8 mouse cellular contexts compared by ENCODE assay signal in genomic region chr1:86526789-86527598, GRCm38 (mm10). TPM values are rescaled to one million over a fixed set of nuclear protein-coding genes. Genes with fewer than 3 reads are reported as not detected.
DNase-seq lines count a peak whose midpoint lies in the region; ATAC-seq and TF ChIP-seq lines count a peak whose summit lies in the region.

No protein-coding gene starts in this region.

- peak overlapping the region; percentile 89 for H3K4me3 ChIP-seq in brown adipose tissue, adult 24 weeks (ENCODE audit: insufficient read depth, low read depth, low read length)
- peak overlapping the region; percentile 92 for H3K4me3 ChIP-seq in forebrain, postnatal 0 days (ENCODE audit: low read depth, low read length)
- H3K4me3 ChIP-seq in intestine, embryonic 14.5 days (ENCODE audit: low read depth, low read length): peak overlapping the region; percentile 100
- H3K4me3 ChIP-seq in liver, embryonic 14.5 days (ENCODE audit: insufficient read depth in 1 of 2, low read depth in 2 of 2, low read length in 2 of 2): peak overlapping the region; percentile 83 to 100
- peak overlapping the region; percentile 100 for H3K4me3 ChIP-seq in neural tube, embryonic 14.5 days (ENCODE audit: low read depth, low read length)

- H3K36me3 ChIP-seq in forebrain, postnatal 0 days (ENCODE audit: insufficient read depth): peaks cover 13% of the 10 kb centered on the region
- peaks cover 24% of the 10 kb centered on the region for H3K36me3 ChIP-seq in intestine, embryonic 14.5 days (ENCODE audit: control insufficient read depth, insufficient read depth, low read length)
- H3K36me3 ChIP-seq in liver, embryonic 14.5 days (replicated peaks; ENCODE audit: control insufficient read depth, insufficient read depth, low read depth): peaks cover 26% of the 10 kb centered on the region
- H3K36me3 ChIP-seq in neural tube, embryonic 14.5 days (ENCODE audit: control insufficient read depth, insufficient read depth, low read length): peaks cover 12% of the 10 kb centered on the region; the same call in 1 of the 2 replicates

- no peak for TF ChIP-seq EP300 in liver, embryonic 14.5 days (IDR thresholded peaks at IDR 0.05; ENCODE audit: low read depth)

- H3K9ac ChIP-seq in forebrain, postnatal 0 days: peak overlapping the region; percentile 99
- H3K9ac ChIP-seq in intestine, embryonic 14.5 days (ENCODE audit: low read length): peak overlapping the region; percentile 100
- H3K9ac ChIP-seq in liver, embryonic 14.5 days (replicated peaks): peak overlapping the region; percentile 100
- peak overlapping the region; percentile 99 for H3K9ac ChIP-seq in neural tube, embryonic 14.5 days (replicated peaks; ENCODE audit: low read depth, low read length)

- H3K27me3 ChIP-seq in forebrain, postnatal 0 days (ENCODE audit: insufficient read depth, low read length): no peaks in the 10 kb centered on the region
- no peaks in the 10 kb centered on the region for H3K27me3 ChIP-seq in intestine, embryonic 14.5 days (replicated peaks; ENCODE audit: control insufficient read depth, insufficient read depth, low read length)
- H3K27me3 ChIP-seq in liver, embryonic 14.5 days (ENCODE audit: control insufficient read depth, insufficient read depth, low read length): no peaks in the 10 kb centered on the region
- H3K27me3 ChIP-seq in neural tube, embryonic 14.5 days (ENCODE audit: control insufficient read depth, insufficient read depth, low read length): no peaks in the 10 kb centered on the region

- H3K4me1 ChIP-seq in brown adipose tissue, adult 24 weeks (ENCODE audit: control insufficient read depth, insufficient read depth, insufficient read length, low read length): no peaks in the 10 kb centered on the region
- H3K4me1 ChIP-seq in forebrain, postnatal 0 days (ENCODE audit: insufficient read depth): peaks cover 15% of the 10 kb centered on the region; the same call in 1 of the 2 replicates
- peaks cover 30% of the 10 kb centered on the region for H3K4me1 ChIP-seq in intestine, embryonic 14.5 days (replicated peaks; ENCODE audit: control insufficient read depth, insufficient read depth, low read length)
- peaks cover 20 to 26% of the 10 kb centered on the region in 2 experiments for H3K4me1 ChIP-seq in liver, embryonic 14.5 days (replicated peaks; ENCODE audit: control insufficient read depth in 2 of 2, insufficient read depth in 2 of 2, low read length in 1 of 2)
- H3K4me1 ChIP-seq in neural tube, embryonic 14.5 days (ENCODE audit: control insufficient read depth, insufficient read depth, low read length): peaks cover 28% of the 10 kb centered on the region; the same call in 1 of the 2 replicates

- peak; percentile 73 for DNase-seq in cerebellum, adult 11 months
- DNase-seq in forebrain, postnatal 0 days: peak; percentile 48
- DNase-seq in intestine, embryonic 14.5 days (ENCODE audit: low spot score): peak; percentile 82
- no peak for DNase-seq in liver, embryonic 14.5 days (ENCODE audit: low read depth in 3 of 3, low spot score in 3 of 3)
- DNase-seq in urinary bladder, postnatal 10 days (ENCODE audit: low spot score): peak; percentile 16

- no peak for TF ChIP-seq CTCF in forebrain, postnatal 0 days (IDR thresholded peaks at IDR 0.05; ENCODE audit: low read depth)
- no peak for TF ChIP-seq CTCF in liver, embryonic 14.5 days (IDR thresholded peaks at IDR 0.05; ENCODE audit: low read depth)

- no peaks in the 10 kb centered on the region for H3K9me3 ChIP-seq in forebrain, postnatal 0 days (ENCODE audit: low read length)
- H3K9me3 ChIP-seq in intestine, embryonic 14.5 days (ENCODE audit: control insufficient read depth, low read length): no peaks in the 10 kb centered on the region
- no peaks in the 10 kb centered on the region for H3K9me3 ChIP-seq in liver, embryonic 14.5 days (ENCODE audit: control insufficient read depth, low read length)
- H3K9me3 ChIP-seq in neural tube, embryonic 14.5 days (ENCODE audit: control insufficient read depth, low read length): no peaks in the 10 kb centered on the region

- 1% methylated on average over 105 of the region's 111 CpGs for WGBS in forebrain, postnatal 0 days
- WGBS in intestine, embryonic 14.5 days: under 1% methylated on average over 110 of the region's 111 CpGs
- WGBS in liver, embryonic 14.5 days (ENCODE audit: insufficient replicate concordance): under 1% methylated on average over 111 of the region's 111 CpGs
- WGBS in neural tube, embryonic 14.5 days: under 1% methylated on average over 100 of the region's 111 CpGs

- H3K27ac ChIP-seq in brown adipose tissue, adult 24 weeks (replicated peaks; ENCODE audit: low read depth, low read length): peak overlapping the region; percentile 76
- H3K27ac ChIP-seq in forebrain, postnatal 0 days (ENCODE audit: low read depth, low read length): peak overlapping the region; percentile 100
- H3K27ac ChIP-seq in intestine, embryonic 14.5 days (ENCODE audit: low read depth): peak overlapping the region; percentile 100
- H3K27ac ChIP-seq in liver, embryonic 14.5 days: peak overlapping the region; percentile 93
- peak overlapping the region; percentile 100 for H3K27ac ChIP-seq in neural tube, embryonic 14.5 days (ENCODE audit: low read depth, low read length)

- peak overlapping the region; percentile 69 for H3K4me2 ChIP-seq in forebrain, postnatal 0 days (ENCODE audit: low read depth)
- H3K4me2 ChIP-seq in intestine, embryonic 14.5 days (ENCODE audit: low read length): peak overlapping the region; percentile 98
- peak overlapping the region; percentile 100 for H3K4me2 ChIP-seq in liver, embryonic 14.5 days (ENCODE audit: low read depth)
- H3K4me2 ChIP-seq in neural tube, embryonic 14.5 days (ENCODE audit: low read depth, low read length): peak overlapping the region; percentile 92; the same call in 1 of the 2 replicates

- ATAC-seq in cerebellum, adult (ENCODE audit: insufficient number of reproducible peaks, low FRiP score, low TSS enrichment): no peak
- ATAC-seq in forebrain, postnatal 0 days: no peak
- ATAC-seq in intestine, embryonic 14.5 days (replicated peaks; ENCODE audit: low FRiP score, low TSS enrichment, low read depth): no peak
- no peak for ATAC-seq in liver, embryonic 14.5 days (ENCODE audit: insufficient read depth)
- peak; percentile 0; the same call in 1 of the 2 replicates for ATAC-seq in neural tube, embryonic 14.5 days (ENCODE audit: low read depth)

RNA-seq across cellular contexts. Expression of gene Ptma, which starts 0.5 kb away (rescaled TPM):
- polyA plus RNA-seq in brown adipose tissue, adult 24 weeks (2012; ENCODE audit: insufficient read depth, insufficient read length, missing spikeins): 280 and 322 TPM in 2 replicates
- total RNA-seq in forebrain, postnatal 0 days (2014; rRNA removed): 1,921 and 1,968 TPM in 2 replicates
- polyA plus RNA-seq in forebrain, postnatal 0 days (2015; fragmentation: Nextera tagmentation; extraction: Ambion mirVana): 1,724 and 1,908 TPM in 2 replicates
- 2,795 and 2,826 TPM in 2 replicates for polyA plus RNA-seq in intestine, embryonic 14.5 days (2014; fragmentation: Nextera tagmentation; extraction: Ambion mirVana)
- 466 and 1,286 TPM in 2 replicates for polyA plus RNA-seq in liver, embryonic 14.5 days (2012; rRNA removed)
- polyA plus RNA-seq in liver, embryonic 14.5 days (2014; fragmentation: Nextera tagmentation; extraction: Ambion mirVana): 993 and 1,059 TPM in 2 replicates
- 1,651 and 1,970 TPM in 2 replicates for polyA plus RNA-seq in neural tube, embryonic 14.5 days (2014; fragmentation: Nextera tagmentation; extraction: Ambion mirVana)

RNA-seq across cellular contexts. Expression of gene Pde6d, which starts 55.4 kb away (rescaled TPM):
- polyA plus RNA-seq in brown adipose tissue, adult 24 weeks (2012; ENCODE audit: insufficient read depth, insufficient read length, missing spikeins): 21.7 and 24.3 TPM in 2 replicates
- total RNA-seq in forebrain, postnatal 0 days (2014; rRNA removed): 44.9 and 59.0 TPM in 2 replicates
- polyA plus RNA-seq in forebrain, postnatal 0 days (2015; fragmentation: Nextera tagmentation; extraction: Ambion mirVana): 110 and 116 TPM in 2 replicates
- polyA plus RNA-seq in intestine, embryonic 14.5 days (2014; fragmentation: Nextera tagmentation; extraction: Ambion mirVana): 45.7 and 46.0 TPM in 2 replicates
- polyA plus RNA-seq in liver, embryonic 14.5 days (2012; rRNA removed): 18.0 and 20.0 TPM in 2 replicates
- polyA plus RNA-seq in liver, embryonic 14.5 days (2014; fragmentation: Nextera tagmentation; extraction: Ambion mirVana): 23.6 and 25.2 TPM in 2 replicates
- polyA plus RNA-seq in neural tube, embryonic 14.5 days (2014; fragmentation: Nextera tagmentation; extraction: Ambion mirVana): 92.9 and 97.4 TPM in 2 replicates

RNA-seq across cellular contexts. Expression of gene Cops7b, which starts 55.7 kb away (rescaled TPM):
- polyA plus RNA-seq in brown adipose tissue, adult 24 weeks (2012; ENCODE audit: insufficient read depth, insufficient read length, missing spikeins): 6.2 and 7.7 TPM in 2 replicates
- 37.6 and 40.3 TPM in 2 replicates for total RNA-seq in forebrain, postnatal 0 days (2014; rRNA removed)
- polyA plus RNA-seq in forebrain, postnatal 0 days (2015; fragmentation: Nextera tagmentation; extraction: Ambion mirVana): 54.3 and 54.7 TPM in 2 replicates
- polyA plus RNA-seq in intestine, embryonic 14.5 days (2014; fragmentation: Nextera tagmentation; extraction: Ambion mirVana): 36.9 and 43.0 TPM in 2 replicates
- 16.3 and 16.5 TPM in 2 replicates for polyA plus RNA-seq in liver, embryonic 14.5 days (2012; rRNA removed)
- polyA plus RNA-seq in liver, embryonic 14.5 days (2014; fragmentation: Nextera tagmentation; extraction: Ambion mirVana): 11.4 and 12.2 TPM in 2 replicates
- polyA plus RNA-seq in neural tube, embryonic 14.5 days (2014; fragmentation: Nextera tagmentation; extraction: Ambion mirVana): 52.1 and 55.7 TPM in 2 replicates

Comparison
In these comparisons a context has a peak if more than half of its experiments do, and no peak if none do; other contexts are left out.
1. DNase-seq: peak in cerebellum, adult 11 months (single experiment), forebrain, postnatal 0 days (single experiment), intestine, embryonic 14.5 days (single experiment) and urinary bladder, postnatal 10 days (single experiment); none in liver, embryonic 14.5 days (0 of 3).
2. Peak in every context shown above with its lines, with median percentiles within 50 percentile points of each other: H3K27ac ChIP-seq, H3K4me3 ChIP-seq, H3K4me2 ChIP-seq and H3K9ac ChIP-seq.